Mouse (Mus musculus) limb, embryonic 11.5 days (tissue): ENCODE data around the gene Npsr1. TPM values are rescaled to one million over a fixed set of nuclear protein-coding genes. Genes with fewer than 3 reads are reported as not detected.

Experiments
- ATAC-seq: fragments of 200-750 bp; cut with Nextera tagmentation; 2 replicates; pipeline ENCODE4 v1.8.0; 2017; ENCODE audit warnings: low read depth; ENCODE audit not compliant: insufficient number of reproducible peaks, low FRiP score, low TSS enrichment
- DNase-seq: peaks from one replicate; pipeline ENCODE4 v3.0.0-alpha.2; 2015; ENCODE audit warnings: low spot score
- H3K27ac ChIP-seq: fragments of 300-500 bp; sonication (generic); replicated peaks from 2 replicates; pipeline ENCODE4 v1.5.1; 2014; ENCODE audit warnings: low read depth, mild to moderate bottlenecking, low read length
- H3K27me3 ChIP-seq: fragments of 300-500 bp; sonication (generic); 2 replicates; pipeline ENCODE4 v1.6.1; 2014; ENCODE audit warnings: mild to moderate bottlenecking, low read length, mixed read lengths; ENCODE audit not compliant: control insufficient read depth, insufficient read depth
- H3K36me3 ChIP-seq: fragments of 300-500 bp; sonication (generic); 2 replicates; pipeline ENCODE4 v1.6.1; 2014; ENCODE audit warnings: mild to moderate bottlenecking, low read length, moderate library complexity, mixed read lengths; ENCODE audit not compliant: control insufficient read depth, insufficient read depth
- H3K4me1 ChIP-seq: fragments of 300-500 bp; sonication (generic); 2 replicates; pipeline ENCODE4 v1.6.1; 2014; ENCODE audit warnings: low read length, mixed read lengths; ENCODE audit not compliant: control insufficient read depth, insufficient read depth
- H3K4me2 ChIP-seq: fragments of 300-500 bp; sonication (generic); 2 replicates; pipeline ENCODE4 v1.6.1; 2014; ENCODE audit warnings: low read depth, mild to moderate bottlenecking, moderate library complexity; ENCODE audit not compliant: severe bottlenecking
- H3K4me3 ChIP-seq: fragments of 300-500 bp; sonication (generic); 2 replicates; pipeline ENCODE4 v1.5.1; 2014; ENCODE audit warnings: low read depth, low read length
- H3K9ac ChIP-seq: fragments of 300-500 bp; sonication (generic); 2 replicates; pipeline ENCODE4 v1.6.1; 2014; ENCODE audit warnings: mild to moderate bottlenecking, low read length
- H3K9me3 ChIP-seq: fragments of 300-500 bp; sonication (generic); 2 replicates; pipeline ENCODE4 v1.6.1; 2016; ENCODE audit warnings: low read length; ENCODE audit not compliant: control insufficient read depth
- WGBS: fragments of 180-500 bp; shearing (Covaris S2); extraction: QIAGEN DNeasy Blood & Tissue Kit; methylation state at CpG from one replicate; pipeline ENCODE4 v1.1.7; 2014; 5-methylcytosine and 5-hydroxymethylcytosine counted together
- polyA plus RNA-seq: library from polyadenylated mRNA; unstranded; fragments of >200 nt; fragmentation: Nextera tagmentation; extraction: Ambion mirVana; gene quantifications from 2 replicates; pipeline ENCODE4 v1.2.1, GENCODE M21; 2014

The Npsr1 gene
- polyA plus RNA-seq: not detected in 2 replicates

GRCm38 (mm10) chr9:24097696-24098095 is at the start of gene Npsr1:
Npsr1 (plus strand) TSS chr9:24097996.
- 69% methylated on average over 7 of the region's 7 CpGs for WGBS
- Histone ChIP-seq H3K36me3 (no peaks in the 10 kb centered on the region), H3K4me1 (no peaks in the 10 kb centered on the region), H3K4me3 (no peak within 1 kb of the TSS), H3K27ac (no peak within 1 kb of the TSS), H3K9me3 (no peaks in the 10 kb centered on the region), H3K4me2 (no peak within 1 kb of the TSS), H3K27me3 (no peaks in the 10 kb centered on the region), H3K9ac (no peak within 1 kb of the TSS)
- DNase-seq: no peak
- ATAC-seq: no peak

GRCm38 (mm10) chr9:24051538-24051937 is 46.3 kb upstream of the Npsr1 start:
- Histone ChIP-seq H3K27ac (no peak overlapping the region), H3K4me1 (no peaks in the 10 kb centered on the region), H3K27me3 (no peaks in the 10 kb centered on the region), H3K36me3 (no peaks in the 10 kb centered on the region), H3K9ac (no peak overlapping the region), H3K4me2 (no peak overlapping the region), H3K9me3 (no peaks in the 10 kb centered on the region), H3K4me3 (no peak overlapping the region)
- no peak for ATAC-seq
- no peak for DNase-seq

- H3K27ac ChIP-seq: no peak overlapping the region
- ATAC-seq (no peak), DNase-seq (no peak)
- H3K27me3 ChIP-seq: no peaks in the 10 kb centered on the region
- H3K9me3 ChIP-seq: no peaks in the 10 kb centered on the region
- H3K9ac ChIP-seq: no peak overlapping the region
- no peaks in the 10 kb centered on the region for H3K36me3 ChIP-seq
- H3K4me1 ChIP-seq: no peaks in the 10 kb centered on the region
- no peak overlapping the region for H3K4me2 ChIP-seq
- no peak overlapping the region for H3K4me3 ChIP-seq
Measured at GRCm38 (mm10) chr9:24063251-24063650, 34.5 kb upstream of the Npsr1 start.

GRCm38 (mm10) chr9:24071664-24072063 is 26.1 kb upstream of the Npsr1 start:
- no peak for DNase-seq
- Histone ChIP-seq H3K4me3 (no peak overlapping the region), H3K27me3 (no peaks in the 10 kb centered on the region), H3K4me2 (no peak overlapping the region), H3K4me1 (no peaks in the 10 kb centered on the region), H3K9ac (no peak overlapping the region), H3K27ac (no peak overlapping the region), H3K9me3 (no peaks in the 10 kb centered on the region), H3K36me3 (no peaks in the 10 kb centered on the region)
- no peak for ATAC-seq
- WGBS: 92% methylated on average over 1 of the region's 1 CpGs

- H3K36me3 ChIP-seq: no peaks in the 10 kb centered on the region
- no peaks in the 10 kb centered on the region for H3K9me3 ChIP-seq
- DNase-seq (no peak), ATAC-seq (no peak)
- H3K4me3 ChIP-seq: no peak overlapping the region
- no peak overlapping the region for H3K4me2 ChIP-seq
- no peak overlapping the region for H3K9ac ChIP-seq
- H3K4me1 ChIP-seq: no peaks in the 10 kb centered on the region
- H3K27ac ChIP-seq: no peak overlapping the region
- H3K27me3 ChIP-seq: no peaks in the 10 kb centered on the region
Measured at GRCm38 (mm10) chr9:24077596-24077995, 20.2 kb upstream of the Npsr1 start.

GRCm38 (mm10) chr9:24091875-24092274 is 5.9 kb upstream of the Npsr1 start:
- ATAC-seq (no peak), DNase-seq (no peak)
- H3K9me3 ChIP-seq: no peaks in the 10 kb centered on the region
- no peak overlapping the region for H3K27ac ChIP-seq
- H3K4me3 ChIP-seq: no peak overlapping the region
- H3K4me2 ChIP-seq: no peak overlapping the region
- no peaks in the 10 kb centered on the region for H3K4me1 ChIP-seq
- H3K36me3 ChIP-seq: no peaks in the 10 kb centered on the region
- H3K27me3 ChIP-seq: no peaks in the 10 kb centered on the region
- H3K9ac ChIP-seq: no peak overlapping the region

- Histone ChIP-seq H3K9me3 (no peaks in the 10 kb centered on the region), H3K27me3 (no peaks in the 10 kb centered on the region), H3K4me2 (no peak overlapping the region), H3K9ac (no peak overlapping the region), H3K4me3 (no peak overlapping the region), H3K4me1 (no peaks in the 10 kb centered on the region), H3K27ac (no peak overlapping the region), H3K36me3 (no peaks in the 10 kb centered on the region)
- ATAC-seq: no peak
- WGBS: 69% methylated on average over 2 of the region's 2 CpGs
- no peak for DNase-seq
Measured at GRCm38 (mm10) chr9:24098526-24098925, 730 bp downstream of the Npsr1 start.

- 84% methylated on average over 4 of the region's 4 CpGs for WGBS
- no peaks in the 10 kb centered on the region for H3K4me1 ChIP-seq
Measured at GRCm38 (mm10) chr9:24099631-24100030, 1.8 kb downstream of the Npsr1 start.

GRCm38 (mm10) chr9:24119423-24119822 is 21.6 kb downstream of the Npsr1 start:
- ATAC-seq (no peak), DNase-seq (peak; percentile 37)
- no peak overlapping the region for H3K27ac ChIP-seq
- H3K36me3 ChIP-seq: no peaks in the 10 kb centered on the region
- no peak overlapping the region for H3K9ac ChIP-seq
- no peak overlapping the region for H3K4me2 ChIP-seq
- H3K27me3 ChIP-seq: no peaks in the 10 kb centered on the region
- H3K4me3 ChIP-seq: no peak overlapping the region
- H3K4me1 ChIP-seq: no peaks in the 10 kb centered on the region
- H3K9me3 ChIP-seq: no peaks in the 10 kb centered on the region
- 51% methylated on average over 4 of the region's 4 CpGs for WGBS

More at GRCm38 (mm10) chr9:24099631-24100030, 1.8 kb downstream of the Npsr1 start:
- DNase-seq (no peak), ATAC-seq (no peak)
- Histone ChIP-seq H3K4me2 (no peak overlapping the region), H3K4me3 (no peak overlapping the region), H3K36me3 (no peaks in the 10 kb centered on the region), H3K27me3 (no peaks in the 10 kb centered on the region), H3K27ac (no peak overlapping the region), H3K9ac (no peak overlapping the region), H3K9me3 (no peaks in the 10 kb centered on the region)
